Mouse (Mus musculus) lung, adult 2 months (tissue): ENCODE results near the gene Cap1.

ENCODE experiments used
- CTCF ChIP-seq: fragments of 200-500 bp; IDR thresholded peaks from 2 replicates; pipeline ENCODE4 v1.5.1; 2011; ENCODE audit warnings: mild to moderate bottlenecking, low read length, control low read depth; ENCODE audit not compliant: insufficient read depth
- POLR2A ChIP-seq: fragments of 200-500 bp; IDR thresholded peaks from 2 replicates; pipeline ENCODE4 v1.6.1; 2011; ENCODE audit warnings: low read depth, mild to moderate bottlenecking, control low read depth, low read length, borderline replicate concordance; ENCODE audit errors: extremely low read depth

DNA sequence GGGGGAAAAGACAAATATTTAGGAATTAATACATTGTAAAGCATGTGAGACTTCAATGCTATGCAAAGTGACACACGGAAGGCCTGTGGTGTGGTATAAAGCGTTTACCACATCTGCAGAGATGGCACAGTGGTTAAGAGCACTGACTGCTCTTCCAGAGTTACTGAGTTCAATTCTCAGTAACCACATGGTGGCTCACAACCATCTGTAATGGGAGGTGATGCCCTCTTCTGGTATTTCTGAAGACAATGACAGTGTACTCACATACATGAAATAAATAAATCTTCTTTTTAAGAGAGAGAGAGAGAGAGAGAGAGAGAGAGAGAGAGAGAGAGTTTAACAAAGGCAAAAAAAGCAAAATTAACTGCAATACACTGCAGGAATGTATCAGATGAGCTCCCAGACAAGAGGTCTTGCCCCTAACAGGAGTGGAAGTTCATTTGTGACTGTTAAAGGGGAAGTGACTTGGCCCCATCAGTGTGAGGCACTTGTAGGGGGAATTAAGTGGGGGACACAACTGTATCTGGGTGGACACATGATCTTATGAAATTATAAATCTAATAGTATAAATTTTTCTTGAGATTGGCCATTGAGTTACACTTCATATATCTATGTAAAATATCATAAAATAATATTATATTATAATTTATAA, 45.2 kb upstream of the Cap1 start:
- TF ChIP-seq POLR2A: no peak
- no peak for TF ChIP-seq CTCF
